Mouse (Mus musculus) hindbrain, embryonic 11.5 days (tissue): ENCODE results near the gene H3f3a. TPM values are rescaled to one million over a fixed set of nuclear protein-coding genes. Genes with fewer than 3 reads are reported as not detected.
"Not testable (repeated sequence)": the region's sequence is repeated elsewhere in the genome, so short reads cannot be mapped to it uniquely, and the experiment has no call there.

Source experiments
- ATAC-seq: fragments of 200-750 bp; cut with Nextera tagmentation; 2 replicates; pipeline ENCODE4 v1.8.0; 2017; ENCODE audit warnings: mild to moderate bottlenecking, moderate TSS enrichment, moderate library complexity; ENCODE audit not compliant: low FRiP score
- DNase-seq: peaks from one replicate; pipeline ENCODE4 v3.0.0-alpha.2; 2015; ENCODE audit warnings: low spot score
- H3K27ac ChIP-seq: fragments of 300-500 bp; sonication (generic); 2 replicates; pipeline ENCODE4 v1.5.1; 2014; ENCODE audit warnings: mild to moderate bottlenecking, low read depth, low read length
- H3K27me3 ChIP-seq: fragments of 300-500 bp; sonication (generic); 2 replicates; pipeline ENCODE4 v1.6.1; 2014; ENCODE audit warnings: mild to moderate bottlenecking, low read length, moderate library complexity, mixed read lengths; ENCODE audit not compliant: control insufficient read depth, insufficient read depth
- H3K36me3 ChIP-seq: fragments of 300-500 bp; sonication (generic); 2 replicates; pipeline ENCODE4 v1.6.1; 2014; ENCODE audit warnings: mild to moderate bottlenecking, low read length, moderate library complexity, mixed read lengths; ENCODE audit not compliant: control insufficient read depth, insufficient read depth
- H3K4me1 ChIP-seq: fragments of 300-500 bp; sonication (generic); replicated peaks from 2 replicates; pipeline ENCODE4 v1.6.1; 2014; ENCODE audit warnings: low read length, mixed read lengths; ENCODE audit not compliant: control insufficient read depth, insufficient read depth
- H3K4me2 ChIP-seq: fragments of 300-500 bp; sonication (generic); replicated peaks from 2 replicates; pipeline ENCODE4 v1.6.1; 2014; ENCODE audit warnings: mild to moderate bottlenecking, low read depth, low read length
- H3K4me3 ChIP-seq: fragments of 300-500 bp; sonication (generic); 2 replicates; pipeline ENCODE4 v1.5.1; 2014; ENCODE audit warnings: low read depth, low read length
- H3K9ac ChIP-seq: fragments of 300-500 bp; sonication (generic); 2 replicates; pipeline ENCODE4 v1.6.1; 2014; ENCODE audit warnings: low read depth, low read length
- H3K9me3 ChIP-seq: fragments of 300-500 bp; sonication (generic); 2 replicates; pipeline ENCODE4 v1.6.1; 2016; ENCODE audit warnings: low read length; ENCODE audit not compliant: control insufficient read depth
- WGBS: fragments of 180-500 bp; shearing (Covaris S2); extraction: QIAGEN DNeasy Blood & Tissue Kit; methylation state at CpG from one replicate; pipeline ENCODE4 v1.1.7; 2014; 5-methylcytosine and 5-hydroxymethylcytosine counted together
- polyA plus RNA-seq: library from polyadenylated mRNA; unstranded; fragments of >200 nt; fragmentation: Nextera tagmentation; extraction: Ambion mirVana; gene quantifications from 2 replicates; pipeline ENCODE4 v1.2.1, GENCODE M21; 2014

H3f3a gene
- polyA plus RNA-seq, 1 experiment from 2014 or later: 3,542 TPM

- H3K4me1 ChIP-seq: no peaks in the 10 kb centered on the region
- no peak overlapping the region for H3K4me3 ChIP-seq
- no peaks in the 10 kb centered on the region for H3K36me3 ChIP-seq
- H3K9ac ChIP-seq: no peak overlapping the region
- no peaks in the 10 kb centered on the region for H3K9me3 ChIP-seq
- H3K27me3 ChIP-seq: no peaks in the 10 kb centered on the region
- ATAC-seq (no peak), DNase-seq (no peak)
- no peak overlapping the region for H3K4me2 ChIP-seq
- H3K27ac ChIP-seq: no peak overlapping the region
- 88% methylated on average over 8 of the region's 8 CpGs for WGBS
These were observed 28.0 kb upstream of the H3f3a start for GRCm38 (mm10) chr1:180841561-180842300.

GRCm38 (mm10) chr1:180839201-180839910 is 25.6 kb upstream of the H3f3a start:
- Histone ChIP-seq H3K36me3 (no peaks in the 10 kb centered on the region), H3K27ac (no peak overlapping the region), H3K4me2 (no peak overlapping the region), H3K9ac (no peak overlapping the region), H3K4me3 (no peak overlapping the region), H3K4me1 (no peaks in the 10 kb centered on the region), H3K27me3 (no peaks in the 10 kb centered on the region), H3K9me3 (no peaks in the 10 kb centered on the region)
- ATAC-seq: no peak
- no peak for DNase-seq
- WGBS: 77% methylated on average over 8 of the region's 8 CpGs

- no peaks in the 10 kb centered on the region for H3K27me3 ChIP-seq
- no peaks in the 10 kb centered on the region for H3K9me3 ChIP-seq
- ATAC-seq (no peak), DNase-seq (no peak)
- H3K4me3 ChIP-seq: no peak overlapping the region
- H3K4me1 ChIP-seq: no peaks in the 10 kb centered on the region
- no peaks in the 10 kb centered on the region for H3K36me3 ChIP-seq
- H3K9ac ChIP-seq: no peak overlapping the region
- no peak overlapping the region for H3K27ac ChIP-seq
- WGBS: 58% methylated on average over 6 of the region's 6 CpGs
- H3K4me2 ChIP-seq: no peak overlapping the region
These were observed 24.3 kb upstream of the H3f3a start for GRCm38 (mm10) chr1:180838014-180838413.

GRCm38 (mm10) chr1:180837186-180837585 is 23.4 kb upstream of the H3f3a start:
- no peaks in the 10 kb centered on the region for H3K27me3 ChIP-seq
- H3K36me3 ChIP-seq: no peaks in the 10 kb centered on the region
- no peak overlapping the region for H3K9ac ChIP-seq
- no peak overlapping the region for H3K27ac ChIP-seq
- ATAC-seq: no peak
- no peak overlapping the region for H3K4me3 ChIP-seq
- no peaks in the 10 kb centered on the region for H3K4me1 ChIP-seq
- WGBS: 92% methylated on average over 5 of the region's 5 CpGs
- no peak overlapping the region for H3K4me2 ChIP-seq
- DNase-seq: no peak
- no peaks in the 10 kb centered on the region for H3K9me3 ChIP-seq

GRCm38 (mm10) chr1:180836467-180836866 is 22.7 kb upstream of the H3f3a start:
- H3K9me3 ChIP-seq, H3K27me3 ChIP-seq, H3K9ac ChIP-seq, DNase-seq, H3K36me3 ChIP-seq, ATAC-seq, H3K4me3 ChIP-seq, H3K27ac ChIP-seq, H3K4me2 ChIP-seq, H3K4me1 ChIP-seq: not testable (repeated sequence)
- WGBS: 89% methylated on average over 8 of the region's 8 CpGs

GRCm38 (mm10) chr1:180835273-180836015 is 21.7 kb upstream of the H3f3a start:
- DNase-seq: no peak
- Histone ChIP-seq H3K9me3 (no peaks in the 10 kb centered on the region), H3K36me3 (no peaks in the 10 kb centered on the region), H3K27me3 (no peaks in the 10 kb centered on the region), H3K27ac (no peak overlapping the region), H3K4me3 (no peak overlapping the region), H3K4me2 (no peak overlapping the region), H3K9ac (no peak overlapping the region), H3K4me1 (no peaks in the 10 kb centered on the region)
- ATAC-seq: no peak
- 84% methylated on average over 10 of the region's 10 CpGs for WGBS

- Histone ChIP-seq H3K27me3 (no peaks in the 10 kb centered on the region), H3K36me3 (no peaks in the 10 kb centered on the region), H3K4me1 (no peaks in the 10 kb centered on the region), H3K9ac (no peak overlapping the region), H3K9me3 (no peaks in the 10 kb centered on the region), H3K4me3 (no peak overlapping the region), H3K4me2 (no peak overlapping the region), H3K27ac (no peak overlapping the region)
- WGBS: 61% methylated on average over 14 of the region's 14 CpGs
- ATAC-seq (no peak), DNase-seq (no peak)
These were observed 17.0 kb upstream of the H3f3a start for GRCm38 (mm10) chr1:180830588-180831346.

- Histone ChIP-seq H3K4me3 (no peak overlapping the region), H3K36me3 (no peaks in the 10 kb centered on the region), H3K27me3 (no peaks in the 10 kb centered on the region), H3K4me1 (no peaks in the 10 kb centered on the region), H3K4me2 (no peak overlapping the region), H3K9me3 (no peaks in the 10 kb centered on the region), H3K27ac (no peak overlapping the region), H3K9ac (no peak overlapping the region)
- DNase-seq (no peak), ATAC-seq (no peak)
- WGBS: 89% methylated on average over 11 of the region's 11 CpGs
These were observed 16.4 kb upstream of the H3f3a start for GRCm38 (mm10) chr1:180830175-180830574.
